Mouse (Mus musculus) hindbrain, embryonic 14.5 days (tissue): ENCODE data around the gene Stra6. TPM values are rescaled to one million over a fixed set of nuclear protein-coding genes. Genes with fewer than 3 reads are reported as not detected.

Source experiments
- ATAC-seq: fragments of 200-750 bp; cut with Nextera tagmentation; 2 replicates; pipeline ENCODE4 v1.8.0; 2017; ENCODE audit warnings: moderate number of reproducible peaks, mild to moderate bottlenecking, moderate TSS enrichment, moderate library complexity; ENCODE audit not compliant: low FRiP score
- DNase-seq: peaks from one replicate; pipeline ENCODE4 v3.0.0-alpha.2; 2015; ENCODE audit warnings: low spot score
- H3K27ac ChIP-seq: fragments of 300-500 bp; sonication (generic); 2 replicates; pipeline ENCODE4 v1.5.1; 2014; ENCODE audit warnings: mild to moderate bottlenecking, moderate library complexity
- H3K27me3 ChIP-seq: fragments of 300-500 bp; sonication (generic); 2 replicates; pipeline ENCODE4 v1.6.1; 2014; ENCODE audit warnings: mild to moderate bottlenecking, low read length, mixed read lengths; ENCODE audit not compliant: control insufficient read depth, insufficient read depth
- H3K36me3 ChIP-seq: fragments of 300-500 bp; sonication (generic); replicated peaks from 2 replicates; pipeline ENCODE4 v1.6.1; 2014; ENCODE audit not compliant: control insufficient read depth, insufficient read depth
- H3K4me1 ChIP-seq: fragments of 300-500 bp; sonication (generic); replicated peaks from 2 replicates; pipeline ENCODE4 v1.6.1; 2014; ENCODE audit warnings: antibody characterized with exemption, low read length, mixed read lengths; ENCODE audit not compliant: control insufficient read depth, insufficient read depth
- H3K4me2 ChIP-seq: fragments of 300-500 bp; sonication (generic); replicated peaks from 2 replicates; pipeline ENCODE4 v1.6.1; 2014; ENCODE audit warnings: mild to moderate bottlenecking, moderate library complexity
- H3K4me3 ChIP-seq: fragments of 300-500 bp; sonication (generic); replicated peaks from 2 replicates; pipeline ENCODE4 v1.5.1; 2014; ENCODE audit warnings: mild to moderate bottlenecking, low read length
- H3K9ac ChIP-seq: fragments of 300-500 bp; sonication (generic); 2 replicates; pipeline ENCODE4 v1.6.1; 2014
- H3K9me3 ChIP-seq: fragments of 300-500 bp; sonication (generic); 2 replicates; pipeline ENCODE4 v1.6.1; 2016; ENCODE audit warnings: low read length; ENCODE audit not compliant: control insufficient read depth
- WGBS: fragments of 180-500 bp; shearing (Covaris S2); extraction: QIAGEN DNeasy Blood & Tissue Kit; methylation state at CpG from one replicate; pipeline ENCODE4 v1.1.7; 2014; 5-methylcytosine and 5-hydroxymethylcytosine counted together
- polyA plus RNA-seq: library from polyadenylated mRNA; unstranded; fragments of >200 nt; fragmentation: Nextera tagmentation; extraction: Ambion mirVana; gene quantifications from 2 replicates; pipeline ENCODE4 v1.2.1, GENCODE M21; 2014

Gene Stra6
- polyA plus RNA-seq, 1 experiment from 2014 or later = 22.1 TPM

- Histone ChIP-seq H3K9ac (peak overlapping the region; percentile 51), H3K4me2 (peak overlapping the region; percentile 53), H3K4me1 (peaks cover 37% of the 10 kb centered on the region), H3K27me3 (peaks cover 99% of the 10 kb centered on the region), H3K36me3 (no peaks in the 10 kb centered on the region), H3K27ac (peak overlapping the region; percentile 72), H3K4me3 (peak overlapping the region; percentile 31), H3K9me3 (no peaks in the 10 kb centered on the region)
- no peak for DNase-seq
- no peak for ATAC-seq
- under 1% methylated on average over 41 of the region's 41 CpGs for WGBS
Measured at GRCm38 (mm10) chr9:58199381-58200269, 136.0 kb downstream of the Stra6 start.

GRCm38 (mm10) chr9:58200270-58201090 lies 136.9 kb downstream of the Stra6 start:
- ATAC-seq (no peak), DNase-seq (no peak)
- Histone ChIP-seq H3K4me1 (peaks cover 37% of the 10 kb centered on the region), H3K4me2 (peak overlapping the region; percentile 53), H3K4me3 (peak overlapping the region; percentile 31), H3K36me3 (no peaks in the 10 kb centered on the region), H3K27me3 (peaks cover 97% of the 10 kb centered on the region), H3K27ac (peak overlapping the region; percentile 72), H3K9me3 (no peaks in the 10 kb centered on the region), H3K9ac (peak overlapping the region; percentile 51)
- 7% methylated on average over 11 of the region's 11 CpGs for WGBS

- Histone ChIP-seq H3K4me3 (peak overlapping the region; percentile 31), H3K27me3 (peaks cover 89% of the 10 kb centered on the region), H3K9ac (peak overlapping the region; percentile 51), H3K9me3 (no peaks in the 10 kb centered on the region), H3K4me2 (peak overlapping the region; percentile 53), H3K27ac (peak overlapping the region; percentile 72), H3K36me3 (no peaks in the 10 kb centered on the region), H3K4me1 (peaks cover 41% of the 10 kb centered on the region)
- WGBS = under 1% methylated on average over 24 of the region's 24 CpGs
- DNase-seq (peak; percentile 25), ATAC-seq (no peak)
Measured at GRCm38 (mm10) chr9:58201091-58201842, 137.7 kb downstream of the Stra6 start.

GRCm38 (mm10) chr9:58201861-58202549 lies 138.4 kb downstream of the Stra6 start:
- no peaks in the 10 kb centered on the region for H3K9me3 ChIP-seq
- under 1% methylated on average over 37 of the region's 37 CpGs for WGBS
- DNase-seq = peak; percentile 33
- H3K36me3 ChIP-seq = no peaks in the 10 kb centered on the region
- peak overlapping the region; percentile 53 for H3K4me2 ChIP-seq
- H3K9ac ChIP-seq = peak overlapping the region; percentile 51
- H3K27me3 ChIP-seq = peaks cover 81% of the 10 kb centered on the region
- no peak for ATAC-seq
- H3K4me1 ChIP-seq = peaks cover 36% of the 10 kb centered on the region
- peak overlapping the region; percentile 72 for H3K27ac ChIP-seq
- H3K4me3 ChIP-seq = peak overlapping the region; percentile 31

- Histone ChIP-seq H3K4me3 (peak overlapping the region; percentile 31), H3K9me3 (no peaks in the 10 kb centered on the region), H3K27me3 (peaks cover 73% of the 10 kb centered on the region), H3K27ac (peak overlapping the region; percentile 72), H3K4me1 (peaks cover 30% of the 10 kb centered on the region), H3K4me2 (peak overlapping the region; percentile 53), H3K36me3 (no peaks in the 10 kb centered on the region), H3K9ac (peak overlapping the region; percentile 51)
- WGBS = 2% methylated on average over 14 of the region's 14 CpGs
- no peak for ATAC-seq
- peak; percentile 25 for DNase-seq
Measured at GRCm38 (mm10) chr9:58202676-58203453, 139.3 kb downstream of the Stra6 start.

Other genes with a start within 250 kb of the Stra6 start
- 6.6 and 8.1 TPM in 2 replicates for gene Arid3b, start 227.0 kb upstream of the Stra6 start, polyA plus RNA-seq
- gene Ubl7, start 152.8 kb upstream of the Stra6 start, polyA plus RNA-seq = 151 and 160 TPM in 2 replicates
- gene Sema7a, start 123.7 kb upstream of the Stra6 start, polyA plus RNA-seq = 6.3 and 7.3 TPM in 2 replicates
- gene Cyp11a1, start 57.4 kb upstream of the Stra6 start, polyA plus RNA-seq = 0.39 and 1.5 TPM in 2 replicates
- gene Ccdc33, start 55.0 kb downstream of the Stra6 start, polyA plus RNA-seq = 0.13 and 0.43 TPM in 2 replicates
- gene Islr, start 140.5 kb downstream of the Stra6 start, polyA plus RNA-seq = 30.4 and 34.8 TPM in 2 replicates
- 7.2 and 17.2 TPM in 2 replicates for gene Islr2, start 140.5 kb downstream of the Stra6 start, polyA plus RNA-seq
- gene Pml, start 186.0 kb downstream of the Stra6 start, polyA plus RNA-seq = 4.3 and 4.4 TPM in 2 replicates
- 103 TPM in 2 replicates for gene Stoml1, start 189.4 kb downstream of the Stra6 start, polyA plus RNA-seq
- 7.9 and 9.6 TPM in 2 replicates for gene Loxl1, start 249.4 kb downstream of the Stra6 start, polyA plus RNA-seq